Mouse (Mus musculus) brain, embryonic 14.5 days (tissue): Measurements from ENCODE around the gene Nek2. TPM values are rescaled to one million over a fixed set of nuclear protein-coding genes. Genes with fewer than 3 reads are reported as not detected.

Experiments used
- DNase-seq: peaks from one replicate; pipeline ENCODE4 v3.0.0-alpha.2; 2011; ENCODE audit warnings: low read depth
- CTCF ChIP-seq: fragments of 200-500 bp; IDR thresholded peaks from 2 replicates; pipeline ENCODE4 v1.5.1; 2012; ENCODE audit warnings: inconsistent platforms, mild to moderate bottlenecking, moderate library complexity, borderline replicate concordance; ENCODE audit not compliant: insufficient read depth, insufficient read length; ENCODE audit errors: extremely low read depth
- POLR2A ChIP-seq: fragments of 200-500 bp; IDR thresholded peaks from 2 replicates; pipeline ENCODE4 v1.6.1; 2012; ENCODE audit warnings: mild to moderate bottlenecking, inconsistent platforms, borderline replicate concordance; ENCODE audit not compliant: poor library complexity, insufficient read depth, insufficient read length, severe bottlenecking; ENCODE audit errors: extremely low read depth
- polyA plus RNA-seq: library from polyadenylated mRNA; depleted of rRNA; stranded (reverse); fragments of >200 nt; gene quantifications from 2 replicates; pipeline ENCODE4 v1.2.3, GENCODE M21; 2012

Gene Nek2
- polyA plus RNA-seq, 1 experiment = 6.8 TPM

DNA sequence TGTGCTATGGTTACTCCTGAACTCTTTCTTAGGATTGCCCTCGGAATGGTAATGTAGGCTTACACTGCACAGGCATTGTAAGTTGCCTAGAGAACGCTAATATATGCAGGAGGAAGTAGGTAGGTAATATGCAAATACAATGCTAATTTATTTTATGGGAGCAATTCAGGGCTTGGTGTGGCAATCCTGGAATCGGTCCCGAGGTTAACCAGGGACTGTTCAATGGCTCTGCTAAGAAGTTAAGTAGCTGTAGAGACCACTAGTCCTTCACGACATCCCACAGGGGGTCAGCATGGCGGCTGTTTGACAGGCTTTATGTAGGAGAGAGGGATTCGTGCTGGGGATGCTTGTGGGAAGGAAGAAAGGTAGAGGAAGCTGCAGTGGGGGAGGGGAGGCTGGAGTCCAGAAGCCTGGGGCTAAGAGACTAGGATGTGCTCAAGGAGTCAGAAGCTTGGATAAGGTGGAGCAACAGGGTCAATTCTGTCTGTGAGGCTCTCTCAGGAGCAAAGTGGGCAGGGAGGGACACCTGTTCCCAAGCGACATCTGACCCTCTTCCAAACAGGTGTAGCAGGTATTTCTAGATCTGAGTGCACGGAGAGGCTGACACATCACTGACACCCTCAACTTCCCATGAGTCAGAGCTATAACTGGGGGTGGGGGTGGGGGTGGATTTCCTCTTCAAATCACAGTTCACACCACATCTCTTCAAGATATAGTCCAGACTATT lies 19.0 kb upstream of the Nek2 start:
- DNase-seq = no peak
- TF ChIP-seq POLR2A (no peak), CTCF (no peak)

- peak; percentile 24 for DNase-seq
- TF ChIP-seq POLR2A (no peak), CTCF (no peak)
These were observed 18.2 kb upstream of the Nek2 start for GRCm38 (mm10) chr1:191802820-191803655.

- DNase-seq = no peak
- TF ChIP-seq POLR2A (no peak), CTCF (no peak)
These were observed 16.5 kb upstream of the Nek2 start for GRCm38 (mm10) chr1:191804747-191805146.

DNA sequence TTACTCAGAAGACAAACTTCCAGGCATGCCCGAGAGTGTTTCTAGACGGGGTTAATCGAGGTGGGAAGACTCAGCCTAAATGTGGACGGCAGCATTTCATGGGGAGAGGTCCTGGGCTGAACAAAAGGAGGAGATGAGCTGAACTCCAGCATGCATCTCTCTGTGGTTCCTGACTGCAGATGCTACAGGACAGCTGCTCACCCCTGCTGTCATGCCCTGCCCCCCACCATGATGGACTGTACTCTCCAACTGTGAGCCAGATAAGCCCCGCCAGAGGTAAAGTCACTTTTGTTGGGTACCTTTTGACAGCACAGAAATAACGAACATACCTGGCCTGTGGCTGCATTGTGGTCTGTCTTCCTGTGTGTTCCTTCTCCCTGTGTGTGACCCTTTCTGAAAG lies 15.5 kb upstream of the Nek2 start:
- TF ChIP-seq CTCF (no peak), POLR2A (no peak)
- no peak for DNase-seq

DNA sequence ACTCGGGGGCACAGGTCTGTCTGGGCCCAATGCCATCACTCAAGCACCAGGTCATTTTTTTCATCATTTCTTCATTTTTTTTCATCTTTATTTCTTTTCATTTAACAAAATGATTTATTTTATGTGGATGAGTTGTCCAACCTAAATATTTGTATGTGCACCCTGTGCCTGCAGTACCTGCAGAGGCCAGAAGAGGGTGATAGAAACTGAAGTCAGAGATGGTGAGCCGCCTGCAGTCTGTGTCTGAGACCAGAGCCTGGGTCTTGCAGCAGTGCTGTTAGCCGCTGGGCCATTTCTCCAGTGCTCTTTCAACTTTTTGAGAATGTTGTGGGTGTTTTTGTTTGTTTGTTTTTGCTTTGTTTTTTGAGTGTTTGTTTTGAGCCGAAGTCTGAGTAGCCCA lies 14.5 kb upstream of the Nek2 start:
- DNase-seq = no peak
- no peak for TF ChIP-seq POLR2A
- peak; percentile 42; the same call in 1 of the 2 replicates for TF ChIP-seq CTCF

DNA sequence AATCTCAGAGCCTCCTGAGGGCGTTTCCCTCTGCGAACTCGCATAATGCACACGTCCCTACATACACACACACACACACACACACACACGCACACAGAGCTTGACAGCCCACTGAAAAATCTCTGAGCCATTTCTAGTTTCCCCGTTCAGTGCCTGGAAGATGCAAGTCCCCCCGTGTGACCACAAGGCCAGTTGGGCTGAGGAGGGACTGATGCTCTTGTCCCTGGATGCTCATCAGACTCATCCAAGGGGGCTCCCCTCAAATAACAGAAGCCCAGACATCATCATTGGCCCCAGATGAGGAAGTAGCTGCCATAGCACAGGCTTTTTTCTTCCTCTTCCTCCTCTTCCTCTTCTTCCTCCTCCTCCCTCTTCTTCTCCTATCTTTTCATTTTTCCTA lies 13.3 kb upstream of the Nek2 start:
- TF ChIP-seq POLR2A (no peak), CTCF (no peak)
- DNase-seq = no peak

- TF ChIP-seq CTCF = no peak
- TF ChIP-seq POLR2A = no peak
- DNase-seq = peak; percentile 96
These were observed 12.5 kb upstream of the Nek2 start for GRCm38 (mm10) chr1:191808688-191809223.

DNA sequence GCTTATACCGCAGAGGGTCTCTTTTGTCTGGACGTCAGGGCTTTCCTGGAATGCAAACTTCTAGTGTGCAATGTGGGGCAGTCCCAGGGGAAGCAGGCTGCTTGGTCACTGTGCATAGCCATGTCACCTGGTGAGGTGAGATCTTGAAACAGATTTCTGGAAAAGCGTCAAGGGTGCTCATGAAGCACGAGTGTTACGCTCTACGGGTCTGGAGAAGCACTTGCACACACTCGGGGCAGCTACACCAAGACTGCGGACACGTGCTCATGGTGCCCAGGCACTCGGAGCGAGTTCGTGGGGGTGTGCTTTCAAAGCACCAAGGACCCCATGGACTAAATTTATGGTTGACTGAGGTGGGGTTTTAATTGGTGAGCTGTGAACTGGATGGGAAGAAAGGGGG lies 9.5 kb upstream of the Nek2 start:
- TF ChIP-seq POLR2A = no peak
- TF ChIP-seq CTCF = no peak
- no peak for DNase-seq

- DNase-seq = no peak
- TF ChIP-seq CTCF (no peak), POLR2A (no peak)
These were observed 8.1 kb upstream of the Nek2 start for GRCm38 (mm10) chr1:191812949-191813691.

DNA sequence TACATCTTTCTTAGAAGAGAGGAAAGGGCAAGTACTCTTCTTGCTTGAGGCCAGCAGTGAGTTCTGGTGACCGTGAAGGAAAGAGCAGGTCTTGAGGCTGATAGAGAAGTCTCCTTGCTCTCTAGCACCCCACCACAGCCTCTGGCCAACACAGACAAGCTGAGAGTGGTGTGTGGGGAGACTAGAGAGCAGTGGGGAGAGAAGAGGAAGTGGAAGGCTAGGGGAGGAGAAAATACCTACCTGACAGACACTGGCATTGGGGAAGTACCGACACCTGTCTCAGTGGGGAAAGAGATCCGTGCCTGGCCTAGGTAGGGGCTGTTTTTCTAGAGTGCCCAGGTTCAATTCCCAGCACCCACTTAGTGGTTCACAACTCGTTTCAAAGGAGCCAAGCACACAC lies 7.0 kb upstream of the Nek2 start:
- DNase-seq = no peak
- TF ChIP-seq CTCF (no peak), POLR2A (no peak)

DNA sequence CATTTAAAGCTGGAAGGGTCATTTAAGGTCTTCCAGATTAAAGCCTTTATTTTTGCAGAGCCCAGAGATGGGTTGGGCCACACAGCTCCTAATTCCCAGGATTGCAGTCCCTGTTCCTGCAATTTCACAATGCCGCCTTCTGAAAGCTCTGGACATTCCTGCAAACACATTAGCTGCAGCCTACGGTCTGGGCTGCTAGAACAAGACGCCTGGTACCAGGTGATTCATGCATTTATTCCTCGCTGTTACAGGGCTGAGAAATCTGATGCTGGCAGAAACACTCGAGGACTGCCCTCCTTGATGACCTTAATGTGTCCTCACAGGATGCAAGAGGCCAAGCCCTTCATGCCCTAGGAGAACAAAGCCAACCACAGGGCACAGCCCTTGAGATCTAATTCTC lies 6.3 kb upstream of the Nek2 start:
- no peak for DNase-seq
- TF ChIP-seq POLR2A (no peak), CTCF (no peak)
